Mouse (Mus musculus): Measurements from ENCODE around the gene Stx6. TPM values are rescaled to one million over a fixed set of nuclear protein-coding genes. Genes with fewer than 3 reads are reported as not detected.

Gene Stx6
- polyA plus RNA-seq, 1 experiment from 2014 or later = 93.3 TPM

- WGBS = 50% methylated on average over 8 of the region's 8 CpGs
- no peaks in the 10 kb centered on the region for H3K9me3 ChIP-seq (replicated peaks; ENCODE audit: control insufficient read depth, low read length)
- no peaks in the 10 kb centered on the region for H3K4me1 ChIP-seq (ENCODE audit: control insufficient read depth, insufficient read depth, low read length)
- 0 out of 2 replicates have a peak within 1 kb of the TSS, but pooled peaks have one; percentile 5 for H3K4me3 ChIP-seq (ENCODE audit: low read depth, low read length)
- H3K36me3 ChIP-seq (replicated peaks; ENCODE audit: control insufficient read depth, insufficient read depth, low read depth, low read length) = no peaks in the 10 kb centered on the region
- H3K9ac ChIP-seq (replicated peaks; ENCODE audit: low read length) = no peak within 1 kb of the TSS
- no peak within 1 kb of the TSS for H3K4me2 ChIP-seq (ENCODE audit: low read depth, low read length)
- ATAC-seq (replicated peaks; ENCODE audit: insufficient number of reproducible peaks, low FRiP score, low TSS enrichment, low read depth) = peak; percentile 79; the same call in 1 of the 2 replicates
- no peak within 1 kb of the TSS for H3K27ac ChIP-seq (replicated peaks; ENCODE audit: low read depth, low read length)
- peak; percentile 82 for DNase-seq (ENCODE audit: low spot score)
- no peaks in the 10 kb centered on the region for H3K27me3 ChIP-seq (ENCODE audit: control insufficient read depth, insufficient read depth, low read length)
These were observed 11.9 kb upstream of the Stx6 start, which contains the start of gene Mr1 for GRCm38 (mm10) chr1:155146572-155146980. Gene Mr1 (minus strand): TSS chr1:155146814.

GRCm38 (mm10) chr1:155147228-155147627 lies 11.3 kb upstream of the Stx6 start:
- no peaks in the 10 kb centered on the region for H3K36me3 ChIP-seq (replicated peaks; ENCODE audit: control insufficient read depth, insufficient read depth, low read depth, low read length)
- DNase-seq (ENCODE audit: low spot score) = no peak
- H3K9ac ChIP-seq (replicated peaks; ENCODE audit: low read length) = no peak overlapping the region
- 81% methylated on average over 2 of the region's 2 CpGs for WGBS
- no peak for ATAC-seq (replicated peaks; ENCODE audit: insufficient number of reproducible peaks, low FRiP score, low TSS enrichment, low read depth)
- H3K4me3 ChIP-seq (ENCODE audit: low read depth, low read length) = no peak overlapping the region
- no peaks in the 10 kb centered on the region for H3K4me1 ChIP-seq (ENCODE audit: control insufficient read depth, insufficient read depth, low read length)
- no peak overlapping the region for H3K27ac ChIP-seq (replicated peaks; ENCODE audit: low read depth, low read length)
- H3K27me3 ChIP-seq (ENCODE audit: control insufficient read depth, insufficient read depth, low read length) = no peaks in the 10 kb centered on the region
- no peaks in the 10 kb centered on the region for H3K9me3 ChIP-seq (replicated peaks; ENCODE audit: control insufficient read depth, low read length)
- H3K4me2 ChIP-seq (ENCODE audit: low read depth, low read length) = no peak overlapping the region

- no peak overlapping the region for H3K27ac ChIP-seq (replicated peaks; ENCODE audit: low read depth, low read length)
- DNase-seq (ENCODE audit: low spot score) = no peak
- no peaks in the 10 kb centered on the region for H3K36me3 ChIP-seq (replicated peaks; ENCODE audit: control insufficient read depth, insufficient read depth, low read depth, low read length)
- H3K4me1 ChIP-seq (ENCODE audit: control insufficient read depth, insufficient read depth, low read length) = no peaks in the 10 kb centered on the region
- no peak overlapping the region for H3K9ac ChIP-seq (replicated peaks; ENCODE audit: low read length)
- no peak overlapping the region for H3K4me2 ChIP-seq (ENCODE audit: low read depth, low read length)
- no peak for ATAC-seq (replicated peaks; ENCODE audit: insufficient number of reproducible peaks, low FRiP score, low TSS enrichment, low read depth)
- WGBS = 82% methylated on average over 3 of the region's 3 CpGs
- H3K9me3 ChIP-seq (replicated peaks; ENCODE audit: control insufficient read depth, low read length) = no peaks in the 10 kb centered on the region
- H3K27me3 ChIP-seq (ENCODE audit: control insufficient read depth, insufficient read depth, low read length) = no peaks in the 10 kb centered on the region
- H3K4me3 ChIP-seq (ENCODE audit: low read depth, low read length) = no peak overlapping the region
These were observed 9.1 kb upstream of the Stx6 start for GRCm38 (mm10) chr1:155149403-155149802.

GRCm38 (mm10) chr1:155150821-155151220 lies 7.7 kb upstream of the Stx6 start:
- Histone ChIP-seq H3K27me3 (ENCODE audit: control insufficient read depth, insufficient read depth, low read length) (no peaks in the 10 kb centered on the region), H3K9ac (replicated peaks; ENCODE audit: low read length) (no peak overlapping the region), H3K4me1 (ENCODE audit: control insufficient read depth, insufficient read depth, low read length) (no peaks in the 10 kb centered on the region), H3K36me3 (replicated peaks; ENCODE audit: control insufficient read depth, insufficient read depth, low read depth, low read length) (no peaks in the 10 kb centered on the region), H3K9me3 (replicated peaks; ENCODE audit: control insufficient read depth, low read length) (no peaks in the 10 kb centered on the region), H3K27ac (replicated peaks; ENCODE audit: low read depth, low read length) (no peak overlapping the region), H3K4me3 (ENCODE audit: low read depth, low read length) (no peak overlapping the region), H3K4me2 (ENCODE audit: low read depth, low read length) (no peak overlapping the region)
- WGBS = 83% methylated on average over 5 of the region's 5 CpGs
- ATAC-seq (replicated peaks; ENCODE audit: insufficient number of reproducible peaks, low FRiP score, low TSS enrichment, low read depth) (no peak), DNase-seq (ENCODE audit: low spot score) (no peak)

GRCm38 (mm10) chr1:155153906-155154305 lies 4.6 kb upstream of the Stx6 start:
- no peak overlapping the region for H3K4me2 ChIP-seq (ENCODE audit: low read depth, low read length)
- ATAC-seq (replicated peaks; ENCODE audit: insufficient number of reproducible peaks, low FRiP score, low TSS enrichment, low read depth) (no peak), DNase-seq (ENCODE audit: low spot score) (no peak)
- WGBS = 76% methylated on average over 4 of the region's 4 CpGs
- H3K27ac ChIP-seq (replicated peaks; ENCODE audit: low read depth, low read length) = no peak overlapping the region
- no peaks in the 10 kb centered on the region for H3K4me1 ChIP-seq (ENCODE audit: control insufficient read depth, insufficient read depth, low read length)
- no peak overlapping the region for H3K9ac ChIP-seq (replicated peaks; ENCODE audit: low read length)
- H3K27me3 ChIP-seq (ENCODE audit: control insufficient read depth, insufficient read depth, low read length) = no peaks in the 10 kb centered on the region
- no peak overlapping the region for H3K4me3 ChIP-seq (ENCODE audit: low read depth, low read length)
- H3K9me3 ChIP-seq (replicated peaks; ENCODE audit: control insufficient read depth, low read length) = no peaks in the 10 kb centered on the region
- H3K36me3 ChIP-seq (replicated peaks; ENCODE audit: control insufficient read depth, insufficient read depth, low read depth, low read length) = no peaks in the 10 kb centered on the region

- ATAC-seq (replicated peaks; ENCODE audit: insufficient number of reproducible peaks, low FRiP score, low TSS enrichment, low read depth) = peak; percentile 70
- Histone ChIP-seq H3K4me1 (ENCODE audit: control insufficient read depth, insufficient read depth, low read length) (no peaks in the 10 kb centered on the region), H3K9ac (replicated peaks; ENCODE audit: low read length) (peak overlapping the region; percentile 89), H3K27ac (replicated peaks; ENCODE audit: low read depth, low read length) (peak overlapping the region; percentile 72), H3K36me3 (replicated peaks; ENCODE audit: control insufficient read depth, insufficient read depth, low read depth, low read length) (no peaks in the 10 kb centered on the region), H3K27me3 (ENCODE audit: control insufficient read depth, insufficient read depth, low read length) (no peaks in the 10 kb centered on the region), H3K4me2 (ENCODE audit: low read depth, low read length) (peak overlapping the region; percentile 59), H3K9me3 (replicated peaks; ENCODE audit: control insufficient read depth, low read length) (no peaks in the 10 kb centered on the region), H3K4me3 (ENCODE audit: low read depth, low read length) (peak overlapping the region; percentile 91)
- peak; percentile 57 for DNase-seq (ENCODE audit: low spot score)
- 0% methylated on average over 39 of the region's 46 CpGs for WGBS
These were observed 512 bp downstream of the Stx6 start for GRCm38 (mm10) chr1:155158970-155159484.

- ATAC-seq (replicated peaks; ENCODE audit: insufficient number of reproducible peaks, low FRiP score, low TSS enrichment, low read depth) (no peak), DNase-seq (ENCODE audit: low spot score) (no peak)
- Histone ChIP-seq H3K4me2 (ENCODE audit: low read depth, low read length) (no peak overlapping the region), H3K4me1 (ENCODE audit: control insufficient read depth, insufficient read depth, low read length) (no peaks in the 10 kb centered on the region), H3K36me3 (replicated peaks; ENCODE audit: control insufficient read depth, insufficient read depth, low read depth, low read length) (no peaks in the 10 kb centered on the region), H3K27ac (replicated peaks; ENCODE audit: low read depth, low read length) (no peak overlapping the region), H3K9me3 (replicated peaks; ENCODE audit: control insufficient read depth, low read length) (no peaks in the 10 kb centered on the region), H3K27me3 (ENCODE audit: control insufficient read depth, insufficient read depth, low read length) (no peaks in the 10 kb centered on the region), H3K9ac (replicated peaks; ENCODE audit: low read length) (no peak overlapping the region), H3K4me3 (ENCODE audit: low read depth, low read length) (no peak overlapping the region)
- 93% methylated on average over 3 of the region's 3 CpGs for WGBS
These were observed 8.9 kb downstream of the Stx6 start for GRCm38 (mm10) chr1:155167453-155167852.

GRCm38 (mm10) chr1:155169935-155170334 lies 11.4 kb downstream of the Stx6 start:
- no peak for DNase-seq (ENCODE audit: low spot score)
- Histone ChIP-seq H3K27me3 (ENCODE audit: control insufficient read depth, insufficient read depth, low read length) (no peaks in the 10 kb centered on the region), H3K4me1 (ENCODE audit: control insufficient read depth, insufficient read depth, low read length) (no peaks in the 10 kb centered on the region), H3K27ac (replicated peaks; ENCODE audit: low read depth, low read length) (no peak overlapping the region), H3K4me2 (ENCODE audit: low read depth, low read length) (no peak overlapping the region), H3K9me3 (replicated peaks; ENCODE audit: control insufficient read depth, low read length) (no peaks in the 10 kb centered on the region), H3K4me3 (ENCODE audit: low read depth, low read length) (no peak overlapping the region), H3K9ac (replicated peaks; ENCODE audit: low read length) (no peak overlapping the region), H3K36me3 (replicated peaks; ENCODE audit: control insufficient read depth, insufficient read depth, low read depth, low read length) (no peaks in the 10 kb centered on the region)
- ATAC-seq (replicated peaks; ENCODE audit: insufficient number of reproducible peaks, low FRiP score, low TSS enrichment, low read depth) = no peak
